Mouse (Mus musculus): ENCODE data around the gene Rnf126. TPM values are rescaled to one million over a fixed set of nuclear protein-coding genes. Genes with fewer than 3 reads are reported as not detected.

The Rnf126 gene
- polyA plus RNA-seq (2015; fragmentation: Nextera tagmentation; extraction: Ambion mirVana), result 109 and 117 TPM in 2 replicates

DNA sequence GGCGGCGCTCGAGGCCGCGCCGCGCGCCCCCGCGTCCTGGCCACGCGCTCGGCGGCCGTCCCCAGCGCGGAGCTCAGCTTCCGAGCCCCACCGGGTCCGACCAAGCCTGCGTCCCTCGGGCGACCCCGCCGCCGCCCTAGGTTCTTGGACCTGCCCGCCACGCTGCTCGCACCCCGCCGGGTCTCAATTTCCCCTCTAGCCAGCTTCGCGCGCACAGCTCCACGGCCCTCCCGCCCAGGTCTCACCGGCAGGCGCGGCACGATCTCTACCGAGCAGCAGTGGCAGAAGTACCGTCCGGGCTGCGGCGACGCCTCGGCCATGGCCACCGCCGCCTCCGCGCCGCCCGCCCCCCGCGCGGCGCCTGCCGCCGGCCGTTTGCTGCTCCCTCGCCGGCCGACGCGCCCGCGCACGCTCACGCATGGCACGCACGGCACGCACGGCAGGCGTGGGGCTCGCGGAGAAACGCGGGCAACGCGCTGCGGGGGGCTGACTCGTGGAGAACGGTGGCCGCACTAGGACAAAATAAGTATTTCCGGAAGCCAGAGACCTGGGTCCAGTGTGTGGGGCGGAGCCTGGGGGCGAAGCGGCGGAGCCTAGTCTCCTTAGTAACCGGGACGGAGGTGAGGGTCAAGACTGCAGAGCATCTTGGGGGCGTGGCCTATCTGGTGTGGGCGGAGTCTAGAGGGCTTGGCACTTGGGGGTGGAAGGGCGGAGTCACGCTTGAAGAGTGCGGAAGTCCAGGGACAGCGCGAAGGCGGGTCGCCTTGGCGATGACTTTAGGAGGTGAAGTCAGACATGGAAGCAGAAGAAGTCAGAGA, at the start of gene Rnf126:
TSS of gene Rnf126 (minus strand) at position 445 of the 818 bp plus-strand sequence.
- Histone ChIP-seq H3K4me1 (peaks cover 41% of the 10 kb centered on the region), H3K4me2 (peak within 1 kb of the TSS; percentile 89), H3K36me3 (replicated peaks) (0 out of 2 replicates have a peak, but pooled peaks cover 4% of the 10 kb centered on the region), H3K9ac (peak within 1 kb of the TSS; percentile 97), H3K27me3 (replicated peaks) (no peaks in the 10 kb centered on the region), H3K27ac (peak within 1 kb of the TSS; percentile 93), H3K9me3 (no peaks in the 10 kb centered on the region), H3K4me3 (peak within 1 kb of the TSS; percentile 99)
- peak; percentile 88 for ATAC-seq (replicated peaks)
- WGBS, result under 1% methylated on average over 100 of the region's 101 CpGs

DNA sequence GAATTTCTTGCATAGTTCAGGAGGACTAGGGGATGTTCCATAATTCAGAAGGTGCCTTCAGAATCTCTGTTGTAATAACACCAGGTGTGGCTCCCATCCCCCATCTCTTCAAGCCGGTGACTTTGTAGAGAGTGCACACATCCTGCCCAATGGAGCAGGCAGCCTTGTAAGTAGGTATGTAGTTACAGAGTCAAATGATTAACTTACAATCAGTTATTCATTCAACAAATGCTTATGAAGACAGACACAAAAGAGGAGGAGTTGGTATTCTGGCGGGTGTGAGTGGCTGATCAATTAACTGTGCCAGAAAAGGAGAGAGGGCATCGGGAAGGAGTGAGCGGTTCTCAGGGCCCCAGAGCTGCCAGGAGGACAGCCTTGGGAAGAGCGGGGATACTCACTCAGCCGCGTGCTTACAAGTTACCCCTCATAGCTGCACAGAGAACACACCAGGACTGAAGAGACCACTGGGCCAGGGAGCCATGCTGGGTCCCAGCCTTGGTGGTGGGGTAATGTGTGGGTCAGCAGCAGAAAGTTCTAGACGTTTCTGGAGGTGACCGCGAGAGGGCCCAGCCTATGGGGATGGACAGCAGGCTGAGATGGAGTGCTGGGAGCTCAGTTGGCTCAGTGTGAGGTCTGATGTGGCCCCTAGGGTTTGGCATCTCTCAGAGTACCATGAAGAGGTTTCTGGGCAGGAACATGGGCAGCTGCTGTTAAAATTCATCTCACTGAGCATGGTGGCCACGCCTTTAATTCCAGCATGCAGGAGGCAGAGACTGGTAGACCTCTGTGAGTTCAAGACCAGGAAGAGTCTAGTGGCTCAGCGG, 49.1 kb upstream of the Rnf126 start:
- no peak for ATAC-seq (replicated peaks)
- H3K27ac ChIP-seq, result no peak overlapping the region

DNA sequence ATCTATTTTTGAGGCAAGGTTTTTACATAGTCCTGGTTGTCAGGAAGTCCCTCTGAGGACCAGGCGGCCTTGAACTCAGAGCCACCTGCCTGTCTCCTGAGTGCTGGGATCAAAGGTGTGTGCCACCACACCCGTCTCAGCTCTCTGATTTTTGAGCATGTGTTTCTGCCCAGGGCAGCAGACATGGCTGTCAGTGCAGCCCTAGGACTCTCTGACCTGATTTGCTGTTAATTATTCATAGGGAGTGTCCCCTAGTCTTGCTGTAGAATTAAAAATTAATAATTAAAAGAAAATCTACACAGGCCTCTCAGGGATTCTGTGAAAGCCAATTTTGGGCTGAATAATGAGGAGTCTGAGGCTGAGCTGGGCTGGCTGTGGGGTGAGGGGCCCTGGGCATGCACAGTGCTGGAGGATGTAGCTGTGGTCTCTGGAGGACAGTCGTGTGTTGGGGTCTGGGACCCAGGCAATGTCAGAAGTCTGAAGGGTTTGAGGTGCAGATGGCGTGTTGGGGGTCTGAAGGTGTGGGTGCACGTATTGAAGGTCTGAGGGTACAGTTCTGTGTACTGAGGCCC, 47.6 kb upstream of the Rnf126 start:
- peaks cover 35% of the 10 kb centered on the region for H3K36me3 ChIP-seq (replicated peaks)
- H3K4me3 ChIP-seq, result no peak overlapping the region
- 69% methylated on average over 5 of the region's 5 CpGs for WGBS
- H3K27ac ChIP-seq, result 0 out of 2 replicates have a peak overlapping the region, but pooled peaks have one; percentile 17
- H3K4me1 ChIP-seq, result no peaks in the 10 kb centered on the region
- ATAC-seq (replicated peaks), result no peak
- H3K4me2 ChIP-seq, result no peak overlapping the region
- H3K9ac ChIP-seq, result no peak overlapping the region
- no peaks in the 10 kb centered on the region for H3K9me3 ChIP-seq
- H3K27me3 ChIP-seq (replicated peaks), result no peaks in the 10 kb centered on the region

More for the DNA sequence above, 49.1 kb upstream of the Rnf126 start:
- Histone ChIP-seq H3K27me3 (replicated peaks) (no peaks in the 10 kb centered on the region), H3K9ac (no peak overlapping the region), H3K4me2 (no peak overlapping the region), H3K9me3 (no peaks in the 10 kb centered on the region), H3K36me3 (replicated peaks) (peaks cover 36% of the 10 kb centered on the region), H3K4me3 (no peak overlapping the region), H3K4me1 (no peaks in the 10 kb centered on the region)
- WGBS, result 90% methylated on average over 12 of the region's 12 CpGs

DNA sequence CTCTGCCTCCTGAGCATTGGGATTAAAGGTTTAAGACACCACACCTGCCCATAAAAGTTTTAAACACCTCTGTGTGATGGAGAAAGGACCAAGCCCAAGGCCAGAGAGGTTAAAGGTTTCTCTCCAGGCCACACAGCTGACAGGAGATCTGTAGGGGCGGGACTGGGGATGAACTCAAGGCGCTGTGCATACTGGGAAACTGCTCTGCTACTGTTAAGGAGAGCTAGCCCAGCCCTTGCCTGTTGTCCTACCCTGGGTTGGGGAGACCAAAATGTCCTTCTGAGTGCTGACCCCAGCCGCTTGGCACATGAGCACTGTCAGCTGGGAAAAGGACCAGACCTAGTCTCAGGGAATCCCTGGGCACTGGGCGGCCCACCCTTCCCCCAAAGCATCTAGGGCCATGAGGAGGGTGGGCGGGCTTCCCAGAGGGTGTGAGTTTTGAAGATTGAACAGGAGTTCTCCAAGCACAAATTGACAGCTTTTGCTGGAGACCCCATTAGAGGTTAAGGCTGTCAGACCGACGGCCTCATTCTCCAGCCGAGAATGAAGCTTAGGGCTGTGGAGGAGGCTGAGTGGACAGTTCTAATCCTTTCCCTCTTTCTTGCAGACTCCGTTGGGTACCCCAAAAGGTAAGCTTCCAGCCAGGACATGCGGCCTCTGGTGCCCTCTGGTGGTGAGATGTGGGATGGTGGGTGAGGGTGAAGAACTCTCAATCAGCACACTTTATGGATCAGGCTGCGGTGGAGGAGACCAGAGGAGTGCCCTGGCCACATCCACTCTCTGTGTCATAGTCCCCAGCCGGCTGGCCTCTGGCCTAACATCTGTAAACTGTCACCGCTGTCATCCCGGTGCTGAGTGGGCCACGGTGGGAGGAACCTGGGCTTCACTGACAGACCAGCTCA, 45.2 kb upstream of the Rnf126 start:
- Histone ChIP-seq H3K4me1 (no peaks in the 10 kb centered on the region; the same call in 1 of the 2 replicates), H3K27ac (no peak overlapping the region), H3K9ac (no peak overlapping the region), H3K4me3 (no peak overlapping the region), H3K27me3 (replicated peaks) (no peaks in the 10 kb centered on the region), H3K4me2 (no peak overlapping the region), H3K9me3 (no peaks in the 10 kb centered on the region), H3K36me3 (replicated peaks) (peaks cover 42% of the 10 kb centered on the region)
- peak; percentile 46 for ATAC-seq (replicated peaks)
- WGBS, result 27% methylated on average over 15 of the region's 15 CpGs

DNA sequence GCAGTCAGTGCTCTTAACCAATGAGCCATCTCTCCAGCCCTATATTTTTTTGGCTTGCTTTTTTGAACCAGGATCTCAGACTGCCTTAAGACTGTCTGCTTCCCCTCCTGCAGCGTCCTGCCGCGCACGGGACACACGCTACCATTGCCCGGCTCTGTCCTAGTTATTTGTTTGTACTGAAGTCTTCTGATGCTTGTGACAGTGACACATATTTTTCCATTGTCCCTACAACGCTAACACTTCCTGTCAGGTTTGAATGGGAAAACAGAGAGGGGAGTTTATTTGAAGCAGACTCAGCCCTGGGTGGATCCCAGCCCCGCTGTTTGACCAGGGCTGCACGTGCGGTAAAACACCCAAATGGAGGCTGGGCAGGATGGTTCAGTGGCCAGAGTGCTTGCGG, 42.0 kb upstream of the Rnf126 start:
- Histone ChIP-seq H3K27me3 (replicated peaks) (no peaks in the 10 kb centered on the region), H3K9ac (no peak overlapping the region), H3K4me3 (no peak overlapping the region), H3K27ac (no peak overlapping the region; the same call in 1 of the 2 replicates), H3K4me2 (no peak overlapping the region), H3K4me1 (peaks cover 23% of the 10 kb centered on the region), H3K9me3 (no peaks in the 10 kb centered on the region), H3K36me3 (replicated peaks) (peaks cover 27% of the 10 kb centered on the region)
- no peak for ATAC-seq (replicated peaks)
- 89% methylated on average over 11 of the region's 11 CpGs for WGBS

DNA sequence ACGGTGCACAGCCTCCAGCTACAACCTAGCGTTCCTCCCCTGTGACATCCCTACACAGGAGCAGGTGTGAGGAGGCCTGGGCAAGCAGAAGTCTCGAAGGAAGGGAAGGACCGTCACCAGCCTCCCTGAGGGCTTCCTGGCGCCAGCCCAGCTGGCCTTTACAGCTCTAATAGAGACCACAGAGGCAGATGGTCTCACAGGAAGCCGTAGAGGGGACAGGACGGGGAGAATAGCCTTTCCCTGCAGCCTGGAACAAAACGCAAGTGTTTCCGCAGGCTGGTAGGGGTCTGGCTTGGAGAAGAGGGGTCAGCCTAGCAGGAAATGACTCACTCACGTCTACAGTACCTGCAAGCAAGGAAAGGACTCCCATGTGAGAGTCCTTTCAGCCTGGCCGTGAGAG, 41.1 kb upstream of the Rnf126 start:
- Histone ChIP-seq H3K9me3 (no peaks in the 10 kb centered on the region), H3K4me1 (peaks cover 32% of the 10 kb centered on the region), H3K27ac (peak overlapping the region; percentile 43), H3K36me3 (replicated peaks) (peaks cover 27% of the 10 kb centered on the region), H3K4me3 (no peak overlapping the region), H3K4me2 (no peak overlapping the region), H3K27me3 (replicated peaks) (no peaks in the 10 kb centered on the region), H3K9ac (no peak overlapping the region)
- 34% methylated on average over 11 of the region's 11 CpGs for WGBS
- ATAC-seq (replicated peaks), result no peak

DNA sequence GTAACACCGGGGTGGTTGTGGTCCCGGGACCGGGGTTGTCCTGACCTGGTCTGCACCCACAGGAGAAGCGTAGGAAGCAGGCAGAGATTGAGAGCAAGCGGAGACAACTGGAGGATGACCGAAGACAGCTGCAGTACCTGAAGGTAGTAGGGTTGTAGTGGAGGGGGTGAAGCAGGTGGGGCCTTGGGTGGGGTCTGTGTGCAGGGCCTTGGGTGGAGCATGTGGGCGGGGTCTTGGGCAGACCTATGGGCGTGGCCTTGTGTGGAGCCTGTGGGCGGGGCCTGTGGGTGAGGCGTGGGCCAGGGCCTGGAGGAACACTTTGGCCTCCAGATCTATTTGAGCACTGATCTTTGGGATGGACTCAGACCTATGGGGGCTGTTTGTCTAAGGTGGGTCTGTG, 40.2 kb upstream of the Rnf126 start:
- Histone ChIP-seq H3K4me1 (peaks cover 40% of the 10 kb centered on the region), H3K4me3 (no peak overlapping the region), H3K27me3 (replicated peaks) (no peaks in the 10 kb centered on the region), H3K9ac (no peak overlapping the region), H3K27ac (no peak overlapping the region), H3K4me2 (no peak overlapping the region), H3K36me3 (replicated peaks) (peaks cover 22% of the 10 kb centered on the region), H3K9me3 (no peaks in the 10 kb centered on the region)
- 85% methylated on average over 10 of the region's 10 CpGs for WGBS
- ATAC-seq (replicated peaks), result no peak

DNA sequence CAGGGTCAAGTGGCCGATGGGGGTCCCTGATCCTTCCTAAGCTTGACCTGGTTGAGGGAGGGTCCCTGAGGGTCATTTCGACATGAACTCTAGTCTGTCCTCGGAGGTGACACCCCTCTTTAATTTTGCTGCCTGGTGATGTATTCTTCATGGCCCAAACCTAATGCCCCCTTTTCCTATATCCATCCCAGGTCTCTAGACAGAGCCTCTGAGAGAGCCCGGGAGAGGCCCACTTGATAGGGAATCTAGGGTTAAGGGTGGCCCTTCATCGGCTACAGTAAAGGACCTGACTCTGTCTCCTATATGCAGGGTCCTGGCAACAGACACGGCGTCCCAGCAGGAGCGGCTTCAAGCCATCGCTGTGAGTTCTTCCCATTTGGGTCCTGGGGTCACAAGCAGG, 39.6 kb upstream of the Rnf126 start:
- peaks cover 47% of the 10 kb centered on the region for H3K4me1 ChIP-seq
- no peak overlapping the region for H3K9ac ChIP-seq
- WGBS, result 91% methylated on average over 9 of the region's 9 CpGs
- no peak overlapping the region for H3K4me2 ChIP-seq
- H3K4me3 ChIP-seq, result no peak overlapping the region
- no peak for ATAC-seq (replicated peaks)
- H3K27ac ChIP-seq, result no peak overlapping the region
- peaks cover 19% of the 10 kb centered on the region for H3K36me3 ChIP-seq (replicated peaks)
- H3K9me3 ChIP-seq, result no peaks in the 10 kb centered on the region
- H3K27me3 ChIP-seq (replicated peaks), result no peaks in the 10 kb centered on the region

DNA sequence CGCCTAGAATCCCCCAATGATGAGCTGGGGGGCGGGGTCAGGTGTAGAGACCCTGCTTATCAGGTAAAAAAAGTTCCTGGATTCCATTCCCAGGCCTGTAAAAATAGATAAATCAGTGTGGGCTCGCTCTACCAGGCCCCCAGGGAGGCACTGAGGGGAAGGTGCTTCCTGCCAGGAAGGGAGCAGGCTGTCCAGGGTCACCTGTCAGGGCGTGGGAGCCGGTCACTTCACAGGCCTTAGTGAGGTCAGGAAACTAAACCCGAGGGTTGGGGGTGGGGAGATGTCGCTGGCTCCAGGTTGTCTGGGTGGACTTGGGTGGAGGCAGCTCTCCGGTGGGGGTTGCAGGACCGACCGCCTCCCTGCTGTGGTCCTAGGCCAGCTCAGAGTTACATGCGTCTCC, 38.9 kb upstream of the Rnf126 start:
- no peak for ATAC-seq (replicated peaks)
- H3K27ac ChIP-seq, result no peak overlapping the region
- no peaks in the 10 kb centered on the region for H3K27me3 ChIP-seq (replicated peaks)
- peaks cover 19% of the 10 kb centered on the region for H3K36me3 ChIP-seq (replicated peaks)
- no peak overlapping the region for H3K4me3 ChIP-seq
- H3K4me1 ChIP-seq, result peaks cover 52% of the 10 kb centered on the region
- no peaks in the 10 kb centered on the region for H3K9me3 ChIP-seq
- 74% methylated on average over 11 of the region's 11 CpGs for WGBS
- H3K9ac ChIP-seq, result no peak overlapping the region
- no peak overlapping the region for H3K4me2 ChIP-seq

DNA sequence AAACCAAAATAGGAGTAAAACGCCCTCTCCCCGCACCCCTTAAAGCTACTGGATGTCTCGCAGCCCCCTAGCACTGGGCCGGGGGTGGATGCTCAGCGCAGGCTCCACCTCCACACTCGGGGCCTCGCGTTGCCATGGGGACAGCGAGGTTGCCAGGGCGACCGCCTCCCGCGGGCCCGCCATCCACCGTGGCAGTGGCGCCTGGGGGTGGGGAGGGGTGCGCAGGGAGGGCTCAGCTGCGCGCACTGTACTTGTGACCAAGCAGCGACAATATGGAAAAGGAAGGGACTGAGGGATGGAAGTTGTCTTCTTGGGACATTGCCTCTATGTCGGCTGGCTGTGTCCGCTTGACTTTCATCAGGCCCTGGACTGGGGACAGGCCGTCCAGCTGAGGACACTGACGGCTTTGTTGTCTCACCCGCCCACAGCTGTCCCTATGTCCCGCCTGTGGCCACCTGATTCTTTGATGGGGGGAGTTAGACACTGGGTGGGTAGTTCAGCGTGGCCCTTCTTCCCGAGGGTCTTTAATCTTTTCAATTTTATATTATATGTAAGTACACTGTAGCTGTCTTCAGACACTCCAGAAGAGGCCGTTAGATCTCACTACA, 37.1 kb upstream of the Rnf126 start:
- Histone ChIP-seq H3K9ac (0 out of 2 replicates have a peak overlapping the region, but pooled peaks have one; percentile 11), H3K27me3 (replicated peaks) (no peaks in the 10 kb centered on the region), H3K4me1 (peaks cover 58% of the 10 kb centered on the region), H3K36me3 (replicated peaks) (peaks cover 9% of the 10 kb centered on the region), H3K4me3 (peak overlapping the region; percentile 22), H3K4me2 (peak overlapping the region; percentile 48), H3K27ac (peak overlapping the region; percentile 83), H3K9me3 (no peaks in the 10 kb centered on the region)
- ATAC-seq (replicated peaks), result peak; percentile 90
- WGBS, result 4% methylated on average over 29 of the region's 29 CpGs

DNA sequence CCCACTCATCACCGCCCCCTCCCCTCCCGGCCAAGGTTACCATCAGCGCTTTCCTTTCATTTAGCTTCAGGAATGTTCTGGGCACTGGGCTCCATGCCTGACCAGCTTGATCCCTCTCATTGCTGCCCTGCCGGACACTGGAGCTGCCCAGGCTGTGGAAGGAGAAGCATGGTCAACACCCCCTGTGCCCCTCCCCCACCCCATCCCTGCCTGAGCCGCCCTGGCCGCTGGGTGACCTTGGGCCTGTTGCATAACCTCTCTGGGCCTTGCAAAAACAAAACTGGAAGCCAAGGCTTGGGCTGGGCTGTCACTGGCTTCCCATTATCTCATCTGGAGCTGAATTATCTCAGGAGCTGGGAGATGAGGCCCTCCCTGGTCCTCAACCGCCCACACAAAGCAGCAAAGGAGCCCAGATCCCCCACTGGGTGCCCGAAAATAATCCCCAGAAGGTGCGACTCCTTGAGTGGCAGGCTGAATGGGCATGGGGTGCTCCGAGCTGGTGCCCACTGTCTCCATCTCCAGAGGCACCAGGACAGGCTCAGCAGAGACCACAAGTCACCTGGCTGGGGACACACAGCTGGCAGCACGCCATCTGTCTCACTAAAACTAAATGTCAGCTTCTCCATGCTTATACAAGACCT, 35.7 kb upstream of the Rnf126 start:
- no peak overlapping the region for H3K4me3 ChIP-seq
- no peak overlapping the region for H3K9ac ChIP-seq
- no peaks in the 10 kb centered on the region for H3K9me3 ChIP-seq
- 27% methylated on average over 11 of the region's 11 CpGs for WGBS
- H3K4me2 ChIP-seq, result peak overlapping the region; percentile 2; the same call in 1 of the 2 replicates
- ATAC-seq (replicated peaks), result no peak
- no peaks in the 10 kb centered on the region for H3K36me3 ChIP-seq (replicated peaks)
- peak overlapping the region; percentile 83 for H3K27ac ChIP-seq
- peaks cover 68% of the 10 kb centered on the region for H3K4me1 ChIP-seq
- H3K27me3 ChIP-seq (replicated peaks), result no peaks in the 10 kb centered on the region

Data from midbrain, embryonic 15.5 days (tissue).